ENCODE assay signal across 9 mouse cellular contexts in genomic region chr4:147814592-147815167, GRCm38 (mm10). TPM values are rescaled to one million over a fixed set of nuclear protein-coding genes. Genes with fewer than 3 reads are reported as not detected.
A peak's percentile ranks its signal among the peaks of the same experiment; 100 is the strongest.
DNase-seq lines count a peak whose midpoint lies in the region; ATAC-seq and TF ChIP-seq lines count a peak whose summit lies in the region.
"Had no signal": no experiment of that assay in that cellular context is flagged by ENCODE, and none has a peak within 500 bp of the region (broad histone marks: within the 10 kb centered on the region; RNA-seq: fewer than 3 reads in every experiment).

No protein-coding gene starts in this region.

- H3K4me1 ChIP-seq in kidney, adult 2 months (ENCODE audit: control insufficient read depth, insufficient read depth, low read length), result no peaks in the 10 kb centered on the region

- peak; percentile 17; the same call in 1 of the 2 replicates for TF ChIP-seq CTCF in kidney, adult 2 months (conservative IDR thresholded peaks at IDR 0.05; ENCODE audit: insufficient read depth, insufficient read length, low read depth, low read length)

- peak; percentile 87 for ATAC-seq in megakaryocyte, adult 5-6 weeks (ENCODE audit: poor library complexity, severe bottlenecking)
- ATAC-seq: hindbrain, embryonic 16.5 days had no signal

- H3K36me3 ChIP-seq in kidney, adult 2 months (ENCODE audit: control insufficient read depth, insufficient read depth, low read length), result no peaks in the 10 kb centered on the region

- H3K4me3 ChIP-seq in kidney, adult 2 months (ENCODE audit: insufficient read depth, low read depth, low read length), result no peak overlapping the region

- no peaks in the 10 kb centered on the region for H3K27me3 ChIP-seq in kidney, adult 2 months (replicated peaks; ENCODE audit: control insufficient read depth, insufficient read depth, low read length)

- 82% methylated on average over 2 of the region's 2 CpGs for WGBS in kidney, adult 2 months

- no peak overlapping the region for H3K27ac ChIP-seq in kidney, adult 2 months (ENCODE audit: insufficient read depth, low read depth, low read length)

- peak; percentile 45 for DNase-seq in kidney, adult 2 months
- no peak for DNase-seq in kidney, adult 18-20 months
- DNase-seq in CD4-positive, CD25-positive, alpha-beta regulatory T cell, adult 2 months (ENCODE audit: low read depth, low spot score), result peak; percentile 69
- peak; percentile 10 for DNase-seq in brain, adult 2 months (ENCODE audit: low read depth, low spot score)
- DNase-seq in cerebellum, postnatal 14 days, result no peak
- DNase-seq in adrenal gland, postnatal 14 days, result no peak
- DNase-seq in layer of hippocampus, adult 18-20 months (ENCODE audit: low spot score in 2 of 2), result no peak

- no peak for TF ChIP-seq POLR2A in kidney, adult 2 months (IDR thresholded peaks at IDR 0.05; ENCODE audit: low read depth, low read length)

RNA-seq across cellular contexts. Expression of gene Zfp984, which starts 5.1 kb away (rescaled TPM):
- polyA plus RNA-seq in kidney, adult 2 months (2012; rRNA removed), result 0.30 and 0.70 TPM in 2 replicates
- total RNA-seq in megakaryocyte, adult 5-6 weeks (2015), result 77.3 and 82.7 TPM in 2 replicates
- 41.7 and 44.5 TPM in 2 replicates for total RNA-seq in megakaryocyte, adult 5-6 weeks (2017)
- total RNA-seq in adrenal gland, postnatal 14 days (2021), result 4.6 and 5.9 TPM in 2 replicates
- 1 to 10 TPM; 1.8 to 3.0 TPM for total RNA-seq in layer of hippocampus, adult 18-20 months (2021)

RNA-seq across cellular contexts. Expression of gene Zfp933, which starts 33.5 kb away (rescaled TPM):
- polyA plus RNA-seq in kidney, adult 2 months (2012; rRNA removed), result 0.90 and 1.2 TPM in 2 replicates
- total RNA-seq in megakaryocyte, adult 5-6 weeks (2015), result 5.4 and 6.5 TPM in 2 replicates
- total RNA-seq in megakaryocyte, adult 5-6 weeks (2017), result 5.8 and 6.3 TPM in 2 replicates
- total RNA-seq in adrenal gland, postnatal 14 days (2021), result 21.0 and 28.2 TPM in 2 replicates
- total RNA-seq in layer of hippocampus, adult 18-20 months (2021), result 10 to 100 TPM; 18.5 to 19.8 TPM

RNA-seq across cellular contexts. Expression of gene Miip, which starts 53.9 kb away (rescaled TPM):
- polyA plus RNA-seq in kidney, adult 2 months (2012; rRNA removed), result 27.7 and 35.6 TPM in 2 replicates
- total RNA-seq in megakaryocyte, adult 5-6 weeks (2015), result 47.8 and 52.8 TPM in 2 replicates
- total RNA-seq in megakaryocyte, adult 5-6 weeks (2017), result 61.5 and 72.5 TPM in 2 replicates
- total RNA-seq in adrenal gland, postnatal 14 days (2021), result 19.4 and 26.0 TPM in 2 replicates
- total RNA-seq in layer of hippocampus, adult 18-20 months (2021), result 10 to 100 TPM; 19.7 to 20.2 TPM

RNA-seq across cellular contexts. Expression of gene Fv1, which starts 54.1 kb away (rescaled TPM):
- 1.0 and 1.4 TPM in 2 replicates for polyA plus RNA-seq in kidney, adult 2 months (2012; rRNA removed)
- total RNA-seq in megakaryocyte, adult 5-6 weeks (2015), result 2.5 and 6.6 TPM in 2 replicates
- 11.5 and 15.3 TPM in 2 replicates for total RNA-seq in megakaryocyte, adult 5-6 weeks (2017)
- 7.8 and 9.2 TPM in 2 replicates for total RNA-seq in adrenal gland, postnatal 14 days (2021)
- total RNA-seq in layer of hippocampus, adult 18-20 months (2021), result 10 to 100 TPM in 1 of 2 experiments, 1 to 10 TPM in 1; 8.9 to 11.0 TPM

Comparison
In these comparisons a context has a peak if more than half of its experiments do, and no peak if none do; other contexts are left out.
1. DNase-seq: peak in kidney, adult 2 months (single experiment), CD4-positive, CD25-positive, alpha-beta regulatory T cell, adult 2 months (single experiment) and brain, adult 2 months (single experiment); none in kidney, adult 18-20 months (single experiment), cerebellum, postnatal 14 days (0 of 2), adrenal gland, postnatal 14 days (single experiment) and layer of hippocampus, adult 18-20 months (0 of 2).